Mouse (Mus musculus): Measurements from ENCODE around the gene Ak5. TPM values are rescaled to one million over a fixed set of nuclear protein-coding genes. Genes with fewer than 3 reads are reported as not detected.

The Ak5 gene
- polyA plus RNA-seq (2012; fragmentation: generic; extraction: Trizol) = 0.18 TPM
- long read RNA-seq, experiment 1, partial matches to known transcripts = 0 of 1 reads
- long read RNA-seq, experiment 1, other reads (novel, unspliced or antisense) = 1 of 1 reads
- long read RNA-seq, experiment 2, partial matches to known transcripts = 1 of 6 reads
- long read RNA-seq, experiment 2, other reads (novel, unspliced or antisense) = 3 of 6 reads

GRCm38 (mm10) chr3:152668239-152668638, at the start of gene Ak5:
Gene Ak5 (minus strand): TSS chr3:152668360.
- Histone ChIP-seq H3K79me3 (ENCODE audit: low read depth) (no peaks in the 10 kb centered on the region), H3ac (ENCODE audit: control insufficient read depth, insufficient read length, low read depth) (peak within 1 kb of the TSS; percentile 13), H3K27me3 (ENCODE audit: control insufficient read depth, insufficient read depth, insufficient read length) (peaks cover 21% of the 10 kb centered on the region), H3K79me2 (ENCODE audit: control insufficient read depth, insufficient read depth) (no peaks in the 10 kb centered on the region), H3K4me3 (ENCODE audit: insufficient read depth, poor library complexity, severe bottlenecking) (no peak within 1 kb of the TSS), H3K36me3 (ENCODE audit: control insufficient read depth, insufficient read depth) (no peaks in the 10 kb centered on the region)
- no peak for TF ChIP-seq CTCF (IDR thresholded peaks at IDR 0.05; ENCODE audit: control insufficient read depth, insufficient read depth, insufficient read length)

DNA sequence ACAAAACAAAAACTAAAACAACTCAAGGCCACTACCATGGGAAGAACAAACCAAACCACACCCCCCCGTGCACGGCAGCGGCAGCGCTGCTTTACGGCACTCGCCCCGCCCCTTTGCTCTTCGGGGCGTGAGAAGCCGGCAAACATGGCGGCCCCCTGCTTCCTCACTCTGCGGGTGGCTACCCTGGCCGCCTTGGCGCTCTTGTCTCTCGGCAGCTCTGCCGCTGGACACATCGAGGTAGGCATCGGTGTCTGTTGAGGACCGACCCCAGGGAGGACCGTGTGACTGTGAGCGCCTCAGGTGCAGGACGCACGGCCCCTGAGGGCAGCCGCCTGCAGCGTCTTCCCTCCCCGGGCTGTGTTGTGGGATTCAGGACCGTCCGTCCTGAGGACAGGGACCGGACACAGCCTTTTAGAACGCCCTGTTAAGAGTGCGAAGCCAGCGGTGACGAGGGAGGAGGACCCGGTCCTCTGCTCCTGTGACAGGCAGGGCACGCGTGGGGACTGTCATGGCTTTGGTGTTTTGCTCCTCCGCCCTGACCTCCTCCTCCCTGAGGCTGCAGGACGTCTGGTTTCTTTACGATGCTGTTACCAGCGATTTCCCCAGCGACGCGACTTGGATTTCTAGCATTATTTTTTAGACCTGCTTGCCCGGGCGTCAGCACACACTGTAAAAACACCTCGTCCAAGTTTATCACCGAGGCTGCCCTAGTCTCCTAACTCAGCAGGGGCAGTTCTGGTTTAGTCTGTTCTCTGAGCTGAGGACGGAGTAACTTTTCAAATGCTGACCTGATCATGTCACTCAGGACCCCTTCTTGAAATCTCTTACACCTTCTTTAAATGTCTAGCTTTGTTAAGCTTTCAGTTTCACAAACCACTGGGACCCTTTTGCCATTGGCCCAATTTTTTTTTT, 46.1 kb upstream of the Ak5 start, which contains the start of gene Pigk:
Gene Pigk (plus strand): TSS at position 110 of the 912 bp plus-strand sequence.
- TF ChIP-seq CEBPB (IDR thresholded peaks at IDR 0.05; ENCODE audit: low read depth) (no peak), USF1 (IDR thresholded peaks at IDR 0.05; ENCODE audit: low read depth) (no peak), MAX (IDR thresholded peaks at IDR 0.05) (no peak), FOSL1 (IDR thresholded peaks at IDR 0.05; ENCODE audit: insufficient read depth, low read length, poor library complexity, severe bottlenecking) (no peak), CTCF (IDR thresholded peaks at IDR 0.05; ENCODE audit: control insufficient read depth, insufficient read depth, insufficient read length) (no peak), MYOD1 (IDR thresholded peaks at IDR 0.05; ENCODE audit: control insufficient read depth, insufficient read length, low read depth) (no peak), MYOG (IDR thresholded peaks at IDR 0.05; ENCODE audit: control insufficient read depth, extremely low read depth, insufficient read length) (no peak)
- H3K79me3 ChIP-seq (ENCODE audit: low read depth) = peaks cover 7% of the 10 kb centered on the region
- H3ac ChIP-seq (ENCODE audit: control insufficient read depth, insufficient read length, low read depth) = peak within 1 kb of the TSS; percentile 91
- H3K4me3 ChIP-seq (ENCODE audit: insufficient read depth, poor library complexity, severe bottlenecking) = peak within 1 kb of the TSS; percentile 86
- no peaks in the 10 kb centered on the region for H3K36me3 ChIP-seq (ENCODE audit: control insufficient read depth, insufficient read depth)
- H3K27me3 ChIP-seq (ENCODE audit: control insufficient read depth, insufficient read depth, insufficient read length) = no peaks in the 10 kb centered on the region
- peaks cover 26% of the 10 kb centered on the region for H3K79me2 ChIP-seq (ENCODE audit: control insufficient read depth, insufficient read depth)

GRCm38 (mm10) chr3:152712957-152713356, 44.8 kb upstream of the Ak5 start:
- H3K27me3 ChIP-seq (ENCODE audit: control insufficient read depth, insufficient read depth, insufficient read length) = no peaks in the 10 kb centered on the region
- no peaks in the 10 kb centered on the region for H3K36me3 ChIP-seq (ENCODE audit: control insufficient read depth, insufficient read depth)
- H3ac ChIP-seq (ENCODE audit: control insufficient read depth, insufficient read length, low read depth) = no peak overlapping the region
- no peak overlapping the region for H3K4me3 ChIP-seq (ENCODE audit: insufficient read depth, poor library complexity, severe bottlenecking)
- TF ChIP-seq FOSL1 (IDR thresholded peaks at IDR 0.05; ENCODE audit: insufficient read depth, low read length, poor library complexity, severe bottlenecking) = no peak
- no peak for TF ChIP-seq MAX (IDR thresholded peaks at IDR 0.05)
- TF ChIP-seq USF1 (IDR thresholded peaks at IDR 0.05; ENCODE audit: low read depth) = no peak
- TF ChIP-seq CTCF (IDR thresholded peaks at IDR 0.05; ENCODE audit: control insufficient read depth, insufficient read depth, insufficient read length) = no peak
- TF ChIP-seq MYOD1 (IDR thresholded peaks at IDR 0.05; ENCODE audit: control insufficient read depth, insufficient read length, low read depth) = no peak
- no peak for TF ChIP-seq CEBPB (IDR thresholded peaks at IDR 0.05; ENCODE audit: low read depth)
- no peak for TF ChIP-seq MYOG (IDR thresholded peaks at IDR 0.05; ENCODE audit: control insufficient read depth, extremely low read depth, insufficient read length)
- H3K79me2 ChIP-seq (ENCODE audit: control insufficient read depth, insufficient read depth) = peaks cover 26% of the 10 kb centered on the region
- peaks cover 7% of the 10 kb centered on the region for H3K79me3 ChIP-seq (ENCODE audit: low read depth)

DNA sequence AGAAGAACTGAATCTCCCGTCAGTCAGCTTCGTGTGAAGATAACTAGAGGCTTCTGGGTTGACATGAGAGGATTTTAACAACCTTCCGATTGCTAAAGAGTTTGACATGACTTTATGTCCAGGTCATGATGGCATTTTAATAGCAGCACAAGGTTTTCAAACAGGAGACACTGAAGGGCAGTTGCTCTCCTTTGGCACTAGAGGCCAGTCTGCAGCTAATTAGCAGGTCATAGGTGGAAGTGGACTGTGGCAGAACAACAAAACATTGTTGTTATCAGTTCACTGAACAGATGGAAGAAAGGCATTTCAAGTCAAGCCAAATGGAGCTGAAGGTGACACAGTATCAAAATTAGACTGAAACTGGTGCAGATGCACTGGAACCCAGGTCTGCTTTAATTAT, 41.8 kb upstream of the Ak5 start:
- no peak overlapping the region for H3K4me3 ChIP-seq (ENCODE audit: insufficient read depth, poor library complexity, severe bottlenecking)

GRCm38 (mm10) chr3:152707321-152707823, 39.2 kb upstream of the Ak5 start:
- H3ac ChIP-seq (ENCODE audit: control insufficient read depth, insufficient read length, low read depth) = no peak overlapping the region
- H3K27me3 ChIP-seq (ENCODE audit: control insufficient read depth, insufficient read depth, insufficient read length) = no peaks in the 10 kb centered on the region
- TF ChIP-seq MAX (IDR thresholded peaks at IDR 0.05) (no peak), CEBPB (IDR thresholded peaks at IDR 0.05; ENCODE audit: low read depth) (no peak), CTCF (IDR thresholded peaks at IDR 0.05; ENCODE audit: control insufficient read depth, insufficient read depth, insufficient read length) (no peak)
- no peaks in the 10 kb centered on the region for H3K79me3 ChIP-seq (ENCODE audit: low read depth)
- H3K36me3 ChIP-seq (ENCODE audit: control insufficient read depth, insufficient read depth) = no peaks in the 10 kb centered on the region
- H3K4me3 ChIP-seq (ENCODE audit: insufficient read depth, poor library complexity, severe bottlenecking) = no peak overlapping the region
- no peaks in the 10 kb centered on the region for H3K79me2 ChIP-seq (ENCODE audit: control insufficient read depth, insufficient read depth)

More for the DNA sequence above, 41.8 kb upstream of the Ak5 start:
- Histone ChIP-seq H3K79me3 (ENCODE audit: low read depth) (peaks cover 4% of the 10 kb centered on the region), H3K27me3 (ENCODE audit: control insufficient read depth, insufficient read depth, insufficient read length) (no peaks in the 10 kb centered on the region), H3K36me3 (ENCODE audit: control insufficient read depth, insufficient read depth) (no peaks in the 10 kb centered on the region), H3K79me2 (ENCODE audit: control insufficient read depth, insufficient read depth) (peaks cover 10% of the 10 kb centered on the region), H3ac (ENCODE audit: control insufficient read depth, insufficient read length, low read depth) (no peak overlapping the region)
- no peak for TF ChIP-seq CTCF (IDR thresholded peaks at IDR 0.05; ENCODE audit: control insufficient read depth, insufficient read depth, insufficient read length)
- TF ChIP-seq MYOD1 (IDR thresholded peaks at IDR 0.05; ENCODE audit: control insufficient read depth, insufficient read length, low read depth) = no peak
- TF ChIP-seq MAX (IDR thresholded peaks at IDR 0.05) = no peak
- no peak for TF ChIP-seq MYOG (IDR thresholded peaks at IDR 0.05; ENCODE audit: control insufficient read depth, extremely low read depth, insufficient read length)
- no peak for TF ChIP-seq FOSL1 (IDR thresholded peaks at IDR 0.05; ENCODE audit: insufficient read depth, low read length, poor library complexity, severe bottlenecking)
- no peak for TF ChIP-seq USF1 (IDR thresholded peaks at IDR 0.05; ENCODE audit: low read depth)
- no peak for TF ChIP-seq CEBPB (IDR thresholded peaks at IDR 0.05; ENCODE audit: low read depth)
